Mouse (Mus musculus) spleen, embryonic (tissue): Measurements from ENCODE around the gene C2cd2.

ENCODE experiments used
- CTCF ChIA-PET: fragments of 350-600 bp; sonication (Branson Sonifier 250); formaldehyde crosslinking; loops from one replicate; lab custom pipeline; 2022; lab: Charles Lee

Gene C2cd2

DNA sequence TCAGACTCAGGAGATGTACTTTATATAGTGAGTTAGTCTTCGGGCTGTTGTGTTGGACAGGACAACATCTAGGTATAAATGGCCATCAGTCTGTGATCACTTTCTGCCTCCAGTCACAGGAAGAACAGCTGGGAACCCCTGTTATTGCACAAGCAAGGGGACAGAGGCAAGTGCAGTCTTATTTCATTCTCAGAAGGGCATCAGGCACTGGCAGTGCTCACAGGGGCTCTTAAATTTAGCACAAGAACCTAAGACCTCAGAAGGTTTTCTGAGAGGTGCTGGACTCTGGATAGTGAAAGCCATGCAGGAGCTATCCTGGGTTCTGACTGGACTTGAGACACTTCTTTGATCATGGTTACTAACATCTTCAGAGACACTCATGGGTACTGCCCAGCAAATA lies 78.7 kb downstream of the C2cd2 start:
- CTCF ChIA-PET = no interaction called here

- CTCF ChIA-PET = no interaction called here
Observed at GRCm38 (mm10) chr16:97882891-97883290, 79.5 kb downstream of the C2cd2 start.

- CTCF ChIA-PET = no interaction called here
Observed at GRCm38 (mm10) chr16:97879134-97879533, 83.3 kb downstream of the C2cd2 start.

DNA sequence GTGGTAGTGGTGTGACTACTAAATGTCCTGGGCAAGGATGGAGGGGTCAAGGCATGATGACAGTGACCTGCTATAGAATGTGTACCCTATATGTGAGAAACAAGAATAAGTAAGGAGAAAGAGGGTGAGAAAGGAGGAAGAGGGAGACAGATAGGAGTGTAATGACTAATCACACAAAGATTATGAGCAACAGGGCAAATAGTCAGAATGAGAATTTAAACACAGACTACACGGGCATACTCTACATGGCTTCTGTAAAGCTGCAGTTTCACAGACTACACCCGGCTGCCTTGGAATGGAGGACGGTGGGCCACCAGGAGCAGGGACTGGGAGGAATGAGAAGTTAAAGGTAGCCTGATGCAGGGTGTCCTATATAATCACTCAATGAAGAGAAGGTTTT lies 84.9 kb downstream of the C2cd2 start:
- CTCF ChIA-PET = no interaction called here

- CTCF ChIA-PET = no interaction called here
Observed at GRCm38 (mm10) chr16:97875101-97875500, 87.3 kb downstream of the C2cd2 start.

DNA sequence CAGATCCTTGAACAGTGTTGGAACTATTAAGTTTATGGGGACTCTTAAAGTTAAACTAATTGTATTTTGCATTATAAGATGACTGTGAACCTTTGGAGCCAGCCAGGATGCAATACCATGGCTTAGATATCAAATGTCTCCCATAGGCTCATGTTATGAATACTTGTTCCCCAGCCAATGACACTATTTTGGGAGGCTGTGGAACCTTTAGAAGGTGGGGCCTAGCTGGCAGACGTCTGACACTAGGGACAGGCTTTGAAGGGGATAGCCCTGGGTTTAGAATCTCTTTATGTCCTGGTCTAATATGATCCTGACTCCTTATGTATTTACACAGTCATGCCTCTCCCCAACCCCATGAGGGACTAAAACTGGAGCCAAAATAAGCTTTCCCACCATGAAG lies 88.0 kb downstream of the C2cd2 start:
- CTCF ChIA-PET = no interaction called here

DNA sequence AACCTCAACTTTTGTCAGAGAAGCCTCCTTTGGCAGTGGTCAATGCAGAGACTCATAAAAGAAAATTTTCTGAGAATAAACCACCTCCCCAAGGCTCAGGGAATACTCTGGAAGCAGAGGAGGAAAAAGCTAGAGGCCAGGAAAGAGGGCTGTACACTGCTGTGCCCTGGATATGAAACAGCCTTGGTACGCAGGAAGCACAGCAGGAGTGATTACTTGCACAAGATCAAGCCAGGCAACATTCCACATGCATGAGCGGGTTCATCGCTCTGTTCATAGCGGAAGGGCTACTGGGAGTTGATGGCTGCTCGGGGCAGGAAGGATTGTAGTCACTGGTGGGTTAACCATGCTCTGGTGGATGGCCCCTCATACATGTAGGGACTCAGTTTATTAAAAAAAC lies 89.7 kb downstream of the C2cd2 start:
- CTCF ChIA-PET = no interaction called here

- CTCF ChIA-PET = no interaction called here
Observed at GRCm38 (mm10) chr16:97869193-97870102, 93.0 kb downstream of the C2cd2 start.

DNA sequence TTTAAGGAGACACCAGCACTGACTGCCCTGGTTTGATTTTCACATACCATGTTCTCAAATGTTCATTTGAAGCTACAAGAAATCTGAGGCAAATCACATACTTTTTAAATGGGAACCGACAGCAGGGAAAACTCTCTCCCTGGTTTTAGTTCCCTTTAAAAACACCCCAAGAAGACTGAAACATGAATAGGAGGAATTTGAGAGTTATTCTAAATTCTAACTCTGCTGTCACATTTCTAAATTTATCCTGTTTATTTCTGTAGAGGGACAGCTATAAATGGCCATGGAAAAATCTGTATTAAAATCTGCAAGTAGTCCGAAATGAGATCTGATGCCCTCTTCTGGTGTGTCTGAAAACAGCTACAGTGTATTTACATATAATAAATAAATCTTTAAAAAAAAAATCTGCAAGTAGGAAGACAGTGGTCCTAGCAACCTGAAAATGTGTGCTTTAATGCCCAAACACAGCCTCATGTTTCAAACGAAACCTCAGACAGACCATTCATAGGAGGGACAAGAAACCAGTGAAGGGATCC lies 98.4 kb downstream of the C2cd2 start:
- CTCF ChIA-PET = no interaction called here

GRCm38 (mm10) chr16:97856050-97856449 lies 106.3 kb downstream of the C2cd2 start:
- CTCF ChIA-PET = no interaction called here

GRCm38 (mm10) chr16:97851741-97852319 lies 110.6 kb downstream of the C2cd2 start, which contains the start of gene Prdm15:
TSS of gene Prdm15 (minus strand) at chr16:97851850.
- CTCF ChIA-PET = no interaction called here

DNA sequence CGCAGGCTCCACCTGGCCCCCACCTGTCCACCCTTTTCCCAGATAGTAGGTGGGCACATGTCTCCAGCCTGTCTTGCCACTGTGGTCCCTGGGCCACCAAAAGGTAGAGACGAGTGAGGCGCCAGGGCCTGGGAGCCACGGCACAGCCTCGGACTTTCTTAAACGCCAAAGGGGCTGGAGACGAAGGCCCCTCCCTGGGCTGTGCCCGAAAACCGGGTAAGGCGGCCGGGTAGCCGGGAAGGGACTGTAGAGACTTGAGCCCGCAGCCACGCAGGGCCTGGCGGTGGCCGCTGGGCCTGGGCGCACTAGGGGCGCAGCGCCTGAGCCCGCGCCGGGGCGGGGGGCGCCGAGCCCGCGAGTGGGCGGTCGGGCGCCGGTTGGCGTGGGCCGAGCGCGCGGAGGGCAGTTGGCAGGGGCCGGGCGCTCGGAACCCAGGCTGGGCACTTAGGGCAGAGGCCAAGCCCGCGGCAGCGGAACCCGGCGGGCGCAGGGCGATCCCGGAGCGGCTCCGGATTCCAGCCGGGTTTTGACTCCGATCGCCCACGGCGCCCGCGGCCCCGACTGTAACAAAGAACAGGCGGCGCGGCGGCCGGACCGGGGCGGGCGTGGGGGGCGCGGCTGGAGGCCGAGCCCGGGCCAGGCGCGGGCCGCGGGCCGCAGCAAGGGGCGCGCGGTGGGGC lies 111.2 kb downstream of the C2cd2 start:
- CTCF ChIA-PET = no interaction called here

DNA sequence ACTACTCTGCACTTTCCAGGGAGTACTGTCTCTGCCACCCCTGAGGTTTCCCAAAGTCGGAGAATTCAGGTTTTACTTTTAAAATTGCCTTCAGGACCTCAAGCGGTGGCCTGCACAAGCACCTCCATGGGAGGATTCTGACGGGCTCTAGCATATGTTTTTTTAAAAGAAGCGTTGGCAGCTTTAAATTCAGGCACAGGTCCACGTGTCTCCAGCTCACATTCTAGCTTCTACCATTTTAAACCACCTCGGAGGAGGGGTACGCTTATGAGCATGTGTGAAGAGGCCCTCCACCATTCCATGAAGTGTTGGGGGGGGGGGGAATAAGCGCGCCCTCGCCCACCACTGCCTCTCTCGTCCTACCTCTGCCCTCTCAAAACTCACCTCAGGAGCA lies 111.7 kb downstream of the C2cd2 start:
- CTCF ChIA-PET = interaction anchor here (0.6 kb wide), 3 partner anchors 16 to 112 kb away, joined by 3 to 6 read pairs (median 4); no protein-coding TSS in a partner anchor

DNA sequence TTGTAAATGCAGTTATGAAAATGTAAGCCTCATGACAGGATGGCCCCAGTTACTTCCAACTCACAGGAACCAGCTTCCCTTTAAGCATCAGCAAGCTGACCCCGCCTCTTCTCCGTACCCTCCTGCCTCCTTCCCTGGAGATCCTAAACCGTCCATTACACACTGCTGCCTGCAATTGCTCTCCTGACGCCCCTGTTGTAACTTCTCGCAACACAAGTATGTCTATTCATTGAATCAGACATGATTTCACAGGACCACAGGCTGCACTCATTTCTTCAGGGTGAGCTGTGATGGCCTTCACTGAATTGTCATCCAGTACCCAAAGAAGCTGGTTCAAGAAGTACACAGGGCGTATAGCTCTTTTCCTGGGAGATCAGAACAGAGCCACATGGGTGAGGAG lies 113.6 kb downstream of the C2cd2 start:
- CTCF ChIA-PET = no interaction called here

DNA sequence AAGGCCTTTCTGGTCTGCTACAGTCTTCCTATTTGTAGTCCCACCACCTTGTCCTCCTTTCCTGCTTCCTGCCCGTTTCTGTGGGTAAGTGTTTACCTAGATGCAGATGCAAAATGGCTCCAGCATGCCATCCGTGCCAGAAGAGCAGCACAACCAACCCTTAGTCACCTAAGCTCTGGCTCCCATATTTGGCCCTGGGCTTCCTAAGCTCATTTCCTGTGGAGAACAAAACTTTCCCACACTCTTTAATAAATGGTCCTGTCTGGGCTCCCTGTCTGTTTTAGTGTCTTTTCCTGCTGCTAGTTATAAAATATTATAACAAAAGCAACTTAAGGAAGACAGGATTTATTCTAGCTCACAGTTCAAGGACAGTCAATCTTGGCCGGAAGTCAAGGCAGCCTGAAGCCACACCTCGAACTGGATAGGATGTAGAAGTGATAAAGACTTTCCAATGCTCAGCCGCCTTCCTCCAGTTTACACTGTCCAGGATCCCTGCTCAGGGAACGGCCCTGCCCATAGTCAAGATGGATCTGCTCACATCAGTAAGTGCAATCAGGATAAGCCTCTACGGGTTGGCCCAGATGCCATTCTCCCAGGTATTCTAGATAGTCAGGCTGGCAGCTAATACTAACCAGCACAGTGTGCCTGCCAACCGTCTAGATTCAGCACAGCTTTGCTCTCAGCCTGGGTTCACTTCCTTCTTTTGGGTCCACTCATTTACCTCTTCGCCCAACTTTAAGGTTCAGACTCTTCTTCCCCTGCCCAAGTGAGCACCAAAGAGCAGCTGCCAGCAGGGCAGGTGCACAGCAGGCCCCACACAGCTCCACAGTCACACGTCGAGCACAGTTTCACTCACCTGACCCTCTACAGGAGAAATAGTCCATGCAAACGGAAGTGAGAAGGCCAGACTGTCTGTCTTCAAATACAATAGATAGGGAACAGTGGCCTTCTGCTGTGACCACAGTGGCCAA lies 117.1 kb downstream of the C2cd2 start:
- CTCF ChIA-PET = no interaction called here

DNA sequence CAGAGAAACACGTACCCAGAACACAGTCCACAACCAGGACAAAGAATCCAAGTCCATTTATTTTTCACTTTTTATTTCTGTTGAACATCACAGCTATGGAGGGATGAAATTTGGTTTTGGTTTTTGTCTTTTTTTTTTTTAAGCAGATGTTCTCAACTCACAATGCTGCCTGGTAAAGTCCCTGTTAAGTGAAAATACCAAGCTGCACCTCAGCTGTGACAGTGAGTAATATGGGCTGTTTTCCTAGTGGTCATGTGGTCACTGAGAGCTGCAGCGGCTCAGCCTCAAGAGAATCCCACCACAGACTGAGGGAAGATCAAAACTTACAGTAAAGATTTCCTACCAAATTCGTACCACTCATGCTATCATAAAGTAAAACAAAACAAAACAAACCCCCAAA lies 130.2 kb downstream of the C2cd2 start:
- CTCF ChIA-PET = no interaction called here

DNA sequence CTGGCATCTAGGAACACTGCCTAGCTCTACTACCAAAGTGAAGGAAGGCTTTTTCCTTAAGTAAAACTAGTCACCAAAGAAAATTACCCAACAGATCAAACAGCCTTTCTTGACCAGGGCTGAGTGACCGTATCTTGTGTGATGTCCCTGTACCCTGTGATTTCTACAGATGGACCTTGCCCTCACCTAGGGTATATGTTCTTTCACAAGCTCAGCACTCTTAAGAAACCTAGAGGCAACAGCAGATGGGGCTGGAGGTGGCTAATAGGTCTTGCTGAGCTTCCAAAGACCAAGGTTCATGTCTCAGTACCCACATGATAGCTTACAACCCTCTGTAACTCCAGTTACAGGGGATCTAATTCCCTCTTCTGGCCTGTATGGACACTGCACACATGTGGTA lies 134.2 kb downstream of the C2cd2 start:
- CTCF ChIA-PET = no interaction called here

- CTCF ChIA-PET = no interaction called here
Observed at GRCm38 (mm10) chr16:97823311-97824007, 138.9 kb downstream of the C2cd2 start.

DNA sequence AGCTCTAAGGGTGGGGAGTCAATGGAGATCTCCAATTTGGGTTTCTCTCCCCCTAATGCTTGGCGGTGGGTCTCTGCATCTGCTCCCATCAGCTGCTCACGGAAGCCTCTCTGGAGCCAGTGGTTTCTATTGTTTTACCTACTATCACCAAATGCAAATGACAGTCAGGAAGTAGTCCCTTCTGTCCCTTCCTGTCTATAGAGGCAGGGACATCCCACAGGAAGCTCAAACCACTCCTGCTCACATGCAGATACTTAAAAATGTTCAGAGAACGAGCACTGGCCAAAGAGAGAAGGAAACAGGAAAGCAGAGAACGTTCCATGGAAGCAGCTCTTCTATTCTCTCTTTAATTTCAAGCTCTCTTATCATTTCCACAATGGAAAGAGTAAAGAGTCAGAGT lies 142.9 kb downstream of the C2cd2 start:
- CTCF ChIA-PET = no interaction called here

GRCm38 (mm10) chr16:97817414-97817813 lies 145.0 kb downstream of the C2cd2 start:
- CTCF ChIA-PET = no interaction called here

GRCm38 (mm10) chr16:97815269-97815668 lies 147.1 kb downstream of the C2cd2 start:
- CTCF ChIA-PET = no interaction called here
